Mouse (Mus musculus): ENCODE measurements around the gene Psmd14.

The Psmd14 gene

GRCm38 (mm10) chr2:61759234-61759855, 47.9 kb downstream of the Psmd14 start:
- no peak for DNase-seq (ENCODE audit: extremely low read depth, insufficient read length, low spot score)

DNA sequence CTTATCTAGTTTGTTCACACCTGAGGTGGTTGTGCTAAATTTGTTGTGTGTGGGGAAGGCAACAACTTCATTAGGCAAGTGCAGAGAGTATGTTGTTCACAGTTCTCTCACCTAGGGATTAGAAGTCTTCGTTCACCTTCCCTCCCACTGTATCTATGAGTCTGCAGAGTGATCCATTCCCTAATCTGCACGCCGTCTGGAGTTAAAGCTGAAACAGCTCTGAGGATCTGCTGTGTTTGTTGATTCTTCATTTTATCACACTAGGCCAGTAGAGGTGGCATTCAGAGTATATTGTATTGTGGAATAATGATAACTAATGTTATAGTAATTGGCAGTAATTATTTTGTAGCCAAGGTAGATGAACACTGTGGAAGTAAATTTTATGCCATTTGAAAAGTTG, 48.5 kb downstream of the Psmd14 start:
- no peak for DNase-seq (ENCODE audit: extremely low read depth, insufficient read length, low spot score)

GRCm38 (mm10) chr2:61764470-61765105, 53.1 kb downstream of the Psmd14 start:
- no peak for DNase-seq (ENCODE audit: extremely low read depth, insufficient read length, low spot score)

GRCm38 (mm10) chr2:61765526-61765925, 54.0 kb downstream of the Psmd14 start:
- DNase-seq (ENCODE audit: extremely low read depth, insufficient read length, low spot score) = no peak

DNA sequence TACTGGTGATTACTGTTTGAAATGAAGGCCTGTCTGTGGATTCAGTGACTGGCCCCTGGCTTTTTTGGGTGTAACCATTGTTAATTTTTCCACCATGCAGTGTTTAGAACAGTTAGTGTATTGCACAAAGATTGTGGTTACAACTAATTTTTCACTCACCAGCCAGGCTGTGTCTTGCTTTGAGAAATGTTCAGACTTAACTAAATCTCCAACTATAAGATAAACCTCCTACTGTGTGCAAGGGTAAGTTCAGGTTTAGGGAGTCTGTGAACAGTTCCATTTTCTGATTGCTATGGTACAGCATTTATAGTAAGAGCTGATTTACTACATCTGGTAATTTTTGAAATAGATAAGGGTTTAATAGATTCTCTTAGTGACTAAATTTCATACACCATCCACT, 69.3 kb downstream of the Psmd14 start:
- no peak for DNase-seq (ENCODE audit: extremely low read depth, insufficient read length, low spot score)

DNA sequence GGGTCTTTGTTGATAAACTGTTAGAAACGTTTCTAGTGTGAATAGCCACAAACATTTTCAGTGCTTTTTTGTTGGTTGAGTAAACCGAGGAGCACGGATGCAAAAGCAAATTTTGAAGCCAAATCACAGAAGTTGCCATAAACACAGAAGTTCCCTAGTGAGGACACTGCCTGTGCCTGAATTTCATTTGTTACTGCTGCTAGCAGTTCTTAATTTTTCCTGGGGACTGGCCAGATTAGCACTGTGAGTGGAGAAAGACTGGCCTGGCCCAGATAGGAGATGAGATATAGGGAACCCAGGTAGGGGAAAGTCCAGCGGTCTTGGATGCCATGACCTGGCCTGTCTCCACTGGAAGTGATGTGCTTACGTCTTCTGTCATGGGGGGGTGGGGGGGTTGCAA, 83.5 kb downstream of the Psmd14 start:
- no peak for DNase-seq (ENCODE audit: extremely low read depth, insufficient read length, low spot score)

DNA sequence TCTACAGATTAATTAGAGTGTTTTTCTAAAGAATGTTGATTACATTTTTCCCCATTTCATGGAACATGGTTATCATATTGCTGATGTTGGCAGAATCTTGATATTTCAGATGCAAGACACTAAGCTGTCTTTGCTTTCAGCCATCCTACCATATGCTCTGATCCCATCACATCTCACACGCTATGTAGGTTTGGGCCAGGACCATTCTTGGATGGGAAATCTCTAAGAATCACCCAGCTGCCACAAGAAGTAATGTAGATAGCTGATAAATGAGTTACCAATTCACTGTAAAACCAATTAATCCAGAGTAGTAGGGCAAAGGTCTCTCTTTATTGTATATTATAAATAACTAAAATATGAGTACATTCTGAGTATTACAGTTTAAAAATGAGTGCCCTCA, 86.6 kb downstream of the Psmd14 start:
- no peak for DNase-seq (ENCODE audit: extremely low read depth, insufficient read length, low spot score)

GRCm38 (mm10) chr2:61802656-61803251, 91.3 kb downstream of the Psmd14 start, which contains the start of gene Tbr1:
Tbr1 (plus strand) TSS chr2:61802930.
- DNase-seq (ENCODE audit: extremely low read depth, insufficient read length, low spot score) = no peak

DNA sequence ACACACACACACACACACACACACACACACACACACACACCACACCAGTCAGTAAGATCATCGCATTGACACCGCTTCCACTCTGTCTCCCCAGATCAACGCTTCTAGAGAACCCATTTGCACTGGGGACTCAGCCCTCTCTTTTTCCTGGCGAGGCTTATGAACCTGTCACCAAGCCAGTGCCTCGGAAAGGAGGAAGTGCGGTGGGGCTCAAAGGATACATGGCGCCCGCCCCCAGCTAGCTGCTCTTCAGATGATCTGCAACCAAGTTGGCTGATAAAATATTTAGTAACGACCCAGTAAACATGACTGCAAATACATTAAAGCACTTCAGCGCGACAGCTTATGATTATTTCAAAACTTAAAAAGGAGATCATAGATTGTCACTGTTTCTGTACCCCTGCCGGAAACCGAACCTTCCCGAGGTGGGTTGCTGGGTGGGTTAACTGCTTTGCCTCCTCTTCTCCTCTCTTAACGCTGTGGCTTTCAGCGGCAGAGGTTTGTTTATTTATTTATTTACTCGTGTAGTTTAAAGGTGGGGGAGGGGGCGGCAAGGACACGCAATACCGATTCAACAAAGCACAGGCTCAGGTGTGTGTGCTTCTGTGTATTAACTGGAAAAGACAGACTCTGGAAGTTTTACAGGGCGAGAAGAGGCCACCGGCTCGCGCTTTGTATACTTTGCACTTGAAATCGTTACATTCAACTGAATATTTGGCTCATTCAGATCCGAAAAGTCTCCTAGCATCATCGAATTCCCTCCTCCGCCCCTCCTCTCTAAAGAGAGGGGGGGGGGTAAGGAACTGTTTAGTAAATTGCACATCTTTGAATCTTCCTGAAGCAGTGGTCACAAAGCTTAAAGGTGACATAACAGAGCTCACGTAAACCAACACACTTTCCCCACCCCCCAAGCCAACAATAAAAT, 92.2 kb downstream of the Psmd14 start:
- no peak for DNase-seq (ENCODE audit: extremely low read depth, insufficient read length, low spot score)

DNA sequence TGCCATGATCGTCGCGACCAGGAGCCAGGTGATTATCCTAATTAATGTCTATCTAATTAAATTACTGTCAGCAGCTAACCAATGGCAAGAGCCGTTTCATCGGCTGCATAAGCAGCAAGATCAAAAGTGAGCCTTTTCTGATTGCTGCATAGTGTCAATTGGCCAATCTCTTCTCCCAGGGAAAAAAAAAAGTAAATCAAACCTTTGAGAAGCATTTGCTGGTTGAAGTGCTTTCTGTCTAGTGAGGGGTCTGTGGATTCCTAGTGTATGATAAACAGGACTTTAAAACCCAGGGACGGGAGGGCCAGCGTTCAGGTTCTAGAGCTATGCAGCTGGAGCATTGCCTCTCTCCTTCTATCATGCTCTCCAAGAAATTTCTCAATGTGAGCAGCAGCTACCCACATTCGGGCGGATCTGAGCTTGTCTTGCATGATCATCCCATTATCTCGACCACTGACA, 92.9 kb downstream of the Psmd14 start:
- no peak for DNase-seq (ENCODE audit: extremely low read depth, insufficient read length, low spot score)

GRCm38 (mm10) chr2:61804841-61805540, 93.5 kb downstream of the Psmd14 start:
- DNase-seq (ENCODE audit: extremely low read depth, insufficient read length, low spot score) = no peak

GRCm38 (mm10) chr2:61805541-61806345, 94.2 kb downstream of the Psmd14 start:
- DNase-seq (ENCODE audit: extremely low read depth, insufficient read length, low spot score) = no peak

GRCm38 (mm10) chr2:61806346-61806825, 94.9 kb downstream of the Psmd14 start:
- no peak for DNase-seq (ENCODE audit: extremely low read depth, insufficient read length, low spot score)

GRCm38 (mm10) chr2:61807151-61807550, 95.7 kb downstream of the Psmd14 start:
- no peak for DNase-seq (ENCODE audit: extremely low read depth, insufficient read length, low spot score)

GRCm38 (mm10) chr2:61807781-61808180, 96.3 kb downstream of the Psmd14 start:
- no peak for DNase-seq (ENCODE audit: extremely low read depth, insufficient read length, low spot score)

DNA sequence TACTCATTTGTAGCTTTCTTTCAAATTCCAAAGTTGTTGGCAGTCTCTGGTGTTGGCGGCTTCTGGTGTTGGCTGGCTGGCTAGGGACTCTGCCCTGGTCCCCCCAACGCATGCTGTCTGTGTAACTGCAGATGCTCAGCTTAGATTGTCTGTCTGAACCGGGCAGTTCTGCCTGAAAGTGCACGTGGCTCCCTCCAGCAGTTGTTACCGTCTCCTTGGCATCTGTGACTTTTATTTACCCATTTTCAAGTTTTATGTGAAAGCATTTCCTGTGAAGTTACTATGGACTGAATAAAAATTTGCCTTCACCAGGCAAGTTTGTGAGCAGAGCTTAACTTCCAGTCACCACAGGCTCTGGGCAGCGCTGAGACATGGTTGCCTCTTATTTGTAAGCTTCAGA, 97.3 kb downstream of the Psmd14 start:
- no peak for DNase-seq (ENCODE audit: extremely low read depth, insufficient read length, low spot score)

- DNase-seq (ENCODE audit: extremely low read depth, insufficient read length, low spot score) = no peak
Observed at GRCm38 (mm10) chr2:61809381-61809780, 97.9 kb downstream of the Psmd14 start.

DNA sequence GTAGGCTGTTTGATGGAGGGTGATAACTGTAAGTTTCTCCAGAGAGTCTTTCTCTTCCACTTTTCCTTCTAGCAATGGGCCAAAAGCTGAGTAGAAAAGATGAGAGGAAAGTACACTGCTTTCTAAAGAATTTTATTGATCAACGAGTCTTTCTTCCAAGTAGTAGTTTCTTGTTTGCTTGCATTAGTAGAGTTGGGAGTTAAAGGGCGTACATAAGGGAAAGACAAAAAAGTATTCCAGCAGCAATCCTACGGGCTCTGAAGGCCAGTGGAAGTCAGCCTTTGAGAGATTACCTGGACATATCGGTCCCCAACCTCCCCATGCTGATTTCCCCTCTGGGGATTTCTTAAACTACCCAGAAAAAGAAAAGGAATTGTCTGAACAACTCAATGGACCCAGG, 99.3 kb downstream of the Psmd14 start:
- no peak for DNase-seq (ENCODE audit: extremely low read depth, insufficient read length, low spot score)

DNA sequence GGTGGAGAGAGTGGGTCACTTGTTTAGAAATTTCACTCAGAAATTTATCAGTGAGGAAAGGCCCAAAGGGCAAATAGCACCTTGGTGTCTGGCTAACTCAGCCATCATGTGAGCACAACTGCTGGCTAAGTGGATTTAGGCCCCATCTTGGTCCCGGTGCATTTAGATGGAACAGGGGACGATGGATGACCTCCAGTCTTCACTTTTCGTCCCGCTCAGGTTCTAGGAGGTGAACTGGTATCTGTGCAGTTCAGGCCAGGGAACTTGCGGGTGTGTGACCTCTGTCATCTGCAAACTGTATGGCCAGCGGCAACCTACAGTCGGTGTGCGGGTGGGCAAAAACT, 99.6 kb downstream of the Psmd14 start:
- DNase-seq (ENCODE audit: extremely low read depth, insufficient read length, low spot score) = no peak

Data from 3134 (cell line).